Mouse (Mus musculus) kidney, adult 2 months (tissue): ENCODE data around the gene Rims1. TPM values are rescaled to one million over a fixed set of nuclear protein-coding genes. Genes with fewer than 3 reads are reported as not detected.

ENCODE experiments used
- DNase-seq: peaks from one replicate; pipeline ENCODE4 v3.0.0; 2021
- H3K27ac ChIP-seq: fragments of 200-500 bp; 2 replicates; pipeline ENCODE4 v1.5.1; 2012; ENCODE audit warnings: low read depth, low read length, control low read depth, inconsistent platforms; ENCODE audit not compliant: insufficient read depth
- H3K27me3 ChIP-seq: fragments of 200-500 bp; replicated peaks from 2 replicates; pipeline ENCODE4 v1.6.1; 2012; ENCODE audit warnings: mild to moderate bottlenecking, moderate library complexity, low read length, inconsistent platforms; ENCODE audit not compliant: control insufficient read depth, insufficient read depth
- H3K36me3 ChIP-seq: fragments of 200-500 bp; 2 replicates; pipeline ENCODE4 v1.6.1; 2012; ENCODE audit warnings: mild to moderate bottlenecking, moderate library complexity, low read length, inconsistent platforms; ENCODE audit not compliant: control insufficient read depth, insufficient read depth
- H3K4me1 ChIP-seq: fragments of 200-500 bp; 2 replicates; pipeline ENCODE4 v1.6.1; 2011; ENCODE audit warnings: low read length; ENCODE audit not compliant: control insufficient read depth, insufficient read depth
- H3K4me3 ChIP-seq: fragments of 200-500 bp; 2 replicates; pipeline ENCODE4 v1.5.1; 2011; ENCODE audit warnings: mild to moderate bottlenecking, low read depth, low read length, control low read depth; ENCODE audit not compliant: insufficient read depth
- CTCF ChIP-seq: fragments of 200-500 bp; conservative IDR thresholded peaks from 2 replicates; pipeline ENCODE4 v1.5.1; 2011; ENCODE audit warnings: low read depth, mild to moderate bottlenecking, control low read depth, low read length, moderate library complexity, mixed read lengths; ENCODE audit not compliant: insufficient read depth, insufficient read length
- POLR2A ChIP-seq: fragments of 200-500 bp; IDR thresholded peaks from one replicate; pipeline ENCODE4 v1.6.1; 2011; ENCODE audit warnings: low read depth, low read length, control low read depth
- WGBS: fragments of 180-500 bp; shearing (Covaris S2); methylation state at CpG from one replicate; pipeline ENCODE4 v1.1.7; 2018; 5-methylcytosine and 5-hydroxymethylcytosine counted together
- polyA plus RNA-seq: library from polyadenylated mRNA; depleted of rRNA; stranded (reverse); fragments of >200 nt; gene quantifications from 2 replicates; pipeline ENCODE4 v1.2.3, GENCODE M21; 2012

The Rims1 gene
- polyA plus RNA-seq, 1 experiment = 0.02 TPM

- H3K4me3 ChIP-seq = no peak overlapping the region
- DNase-seq = no peak
- H3K36me3 ChIP-seq = no peaks in the 10 kb centered on the region
- TF ChIP-seq CTCF (no peak), POLR2A (no peak)
- H3K4me1 ChIP-seq = no peaks in the 10 kb centered on the region
- H3K27ac ChIP-seq = no peak overlapping the region
- H3K27me3 ChIP-seq = no peaks in the 10 kb centered on the region
- WGBS = 53% methylated on average over 2 of the region's 2 CpGs
These were observed 160.5 kb downstream of the Rims1 start for GRCm38 (mm10) chr1:22645257-22645656.

GRCm38 (mm10) chr1:22640568-22640967 lies 165.2 kb downstream of the Rims1 start:
- no peak for DNase-seq
- no peaks in the 10 kb centered on the region for H3K36me3 ChIP-seq
- no peak overlapping the region for H3K4me3 ChIP-seq
- no peaks in the 10 kb centered on the region for H3K4me1 ChIP-seq
- WGBS = 76% methylated on average over 5 of the region's 5 CpGs
- H3K27ac ChIP-seq = no peak overlapping the region
- no peaks in the 10 kb centered on the region for H3K27me3 ChIP-seq
- TF ChIP-seq CTCF (no peak), POLR2A (no peak)

GRCm38 (mm10) chr1:22639702-22640101 lies 166.1 kb downstream of the Rims1 start:
- Histone ChIP-seq H3K27ac (no peak overlapping the region), H3K27me3 (no peaks in the 10 kb centered on the region), H3K4me1 (no peaks in the 10 kb centered on the region), H3K36me3 (no peaks in the 10 kb centered on the region), H3K4me3 (no peak overlapping the region)
- TF ChIP-seq POLR2A = no peak
- TF ChIP-seq CTCF = no peak
- WGBS = 82% methylated on average over 3 of the region's 3 CpGs
- no peak for DNase-seq

GRCm38 (mm10) chr1:22633871-22634270 lies 171.9 kb downstream of the Rims1 start:
- Histone ChIP-seq H3K27ac (no peak overlapping the region), H3K4me1 (no peaks in the 10 kb centered on the region), H3K4me3 (no peak overlapping the region), H3K36me3 (no peaks in the 10 kb centered on the region), H3K27me3 (no peaks in the 10 kb centered on the region)
- DNase-seq = no peak
- 79% methylated on average over 2 of the region's 2 CpGs for WGBS
- TF ChIP-seq POLR2A (no peak), CTCF (no peak)

- H3K36me3 ChIP-seq = no peaks in the 10 kb centered on the region
- DNase-seq = no peak
- 79% methylated on average over 7 of the region's 7 CpGs for WGBS
- no peaks in the 10 kb centered on the region for H3K4me1 ChIP-seq
- no peak overlapping the region for H3K4me3 ChIP-seq
- H3K27ac ChIP-seq = no peak overlapping the region
- TF ChIP-seq CTCF = no peak
- no peak for TF ChIP-seq POLR2A
- no peaks in the 10 kb centered on the region for H3K27me3 ChIP-seq
These were observed 173.2 kb downstream of the Rims1 start for GRCm38 (mm10) chr1:22632551-22632950.

- TF ChIP-seq POLR2A = no peak
- no peak for TF ChIP-seq CTCF
- WGBS = 89% methylated on average over 6 of the region's 6 CpGs
These were observed 173.8 kb downstream of the Rims1 start for GRCm38 (mm10) chr1:22631991-22632390.

GRCm38 (mm10) chr1:22629011-22629410 lies 176.8 kb downstream of the Rims1 start:
- WGBS = 90% methylated on average over 8 of the region's 8 CpGs
- Histone ChIP-seq H3K4me3 (no peak overlapping the region), H3K27ac (no peak overlapping the region), H3K27me3 (no peaks in the 10 kb centered on the region), H3K4me1 (no peaks in the 10 kb centered on the region), H3K36me3 (no peaks in the 10 kb centered on the region)
- DNase-seq = no peak
- TF ChIP-seq POLR2A (no peak), CTCF (no peak)

More at GRCm38 (mm10) chr1:22631991-22632390, 173.8 kb downstream of the Rims1 start:
- no peak overlapping the region for H3K4me3 ChIP-seq
- H3K27me3 ChIP-seq = no peaks in the 10 kb centered on the region
- H3K27ac ChIP-seq = no peak overlapping the region
- no peaks in the 10 kb centered on the region for H3K36me3 ChIP-seq
- DNase-seq = no peak
- no peaks in the 10 kb centered on the region for H3K4me1 ChIP-seq

GRCm38 (mm10) chr1:22627013-22627412 lies 178.8 kb downstream of the Rims1 start:
- TF ChIP-seq CTCF = 0 out of 2 replicates have a peak, but pooled peaks have one; percentile 16
- no peak for TF ChIP-seq POLR2A
- H3K27me3 ChIP-seq = no peaks in the 10 kb centered on the region
- H3K27ac ChIP-seq = no peak overlapping the region
- WGBS = 35% methylated on average over 5 of the region's 5 CpGs
- H3K4me3 ChIP-seq = no peak overlapping the region
- DNase-seq = no peak
- H3K4me1 ChIP-seq = no peaks in the 10 kb centered on the region
- H3K36me3 ChIP-seq = no peaks in the 10 kb centered on the region
